17 mouse cellular contexts compared by ENCODE assay signal in the genomic region with DNA sequence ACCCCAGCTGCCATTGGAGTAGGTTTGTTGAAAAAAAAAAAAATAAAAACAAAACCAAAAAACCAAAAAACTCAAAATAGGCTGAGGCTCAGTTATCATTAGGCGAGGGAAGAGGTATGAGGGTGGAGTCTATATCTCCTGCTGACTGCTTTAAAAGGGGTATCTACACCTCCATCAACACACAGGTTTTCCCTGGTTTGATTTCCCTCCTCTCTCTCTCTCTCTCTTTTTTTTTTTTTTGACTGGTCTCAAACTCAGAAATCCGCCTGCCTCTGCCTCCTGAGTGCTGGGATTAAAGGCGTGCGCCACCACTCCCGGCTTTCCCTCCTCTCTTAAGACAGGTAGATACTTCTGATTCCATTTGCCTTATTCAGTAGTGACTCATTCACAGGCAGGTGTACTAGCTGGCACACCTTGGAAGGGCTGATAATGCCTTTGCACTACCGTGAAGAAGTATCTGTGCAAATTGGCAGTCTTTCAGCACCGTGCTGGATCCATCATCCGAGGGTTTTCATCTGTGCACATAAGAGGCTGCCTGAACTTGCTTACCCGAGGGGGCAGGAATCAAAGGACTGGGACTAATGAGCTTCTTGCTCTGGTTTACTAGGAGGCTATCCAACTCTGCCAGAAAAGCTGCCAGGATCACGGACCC.
DNase-seq lines count a peak whose midpoint lies in the region; ATAC-seq and TF ChIP-seq lines count a peak whose summit lies in the region.
"Had no signal": no experiment of that assay in that cellular context is flagged by ENCODE, and none has a peak within 500 bp of the region (broad histone marks: within the 10 kb centered on the region; RNA-seq: fewer than 3 reads in every experiment).

No protein-coding gene starts in this region.

- peaks cover 23% of the 10 kb centered on the region for H3K36me3 ChIP-seq in hindbrain, embryonic 15.5 days
- peaks cover 40% of the 10 kb centered on the region for H3K36me3 ChIP-seq in hindbrain, embryonic 14.5 days (replicated peaks; ENCODE audit: control insufficient read depth, insufficient read depth)
- peaks cover 17% of the 10 kb centered on the region for H3K36me3 ChIP-seq in liver, postnatal 0 days (replicated peaks; ENCODE audit: insufficient read depth, low read length)
- H3K36me3 ChIP-seq in liver, embryonic 12.5 days: peaks cover 27% of the 10 kb centered on the region; the same call in 1 of the 2 replicates
- no peaks in the 10 kb centered on the region for H3K36me3 ChIP-seq in stomach, embryonic 16.5 days (ENCODE audit: control insufficient read depth, insufficient read depth, low read length)

- TF ChIP-seq EP300 in liver, postnatal 0 days (IDR thresholded peaks at IDR 0.05; ENCODE audit: low read depth): no peak

- H3K27ac ChIP-seq in hindbrain, embryonic 15.5 days (replicated peaks): 0 out of 2 replicates have a peak overlapping the region, but pooled peaks have one; percentile 11
- H3K27ac ChIP-seq in hindbrain, embryonic 14.5 days: no peak overlapping the region
- peak overlapping the region; percentile 64; the same call in 1 of the 2 replicates for H3K27ac ChIP-seq in liver, postnatal 0 days (ENCODE audit: low read depth)
- H3K27ac ChIP-seq in liver, embryonic 12.5 days: no peak overlapping the region
- H3K27ac ChIP-seq in stomach, embryonic 16.5 days (ENCODE audit: low read length): 0 out of 2 replicates have a peak overlapping the region, but pooled peaks have one; percentile 25
- H3K27ac ChIP-seq: forebrain, embryonic 15.5 days; limb, embryonic 10.5 days; liver, embryonic 14.5 days; neural tube, embryonic 12.5 days had no signal

- TF ChIP-seq CTCF in liver, postnatal 0 days (IDR thresholded peaks at IDR 0.05; ENCODE audit: low read depth): no peak

- no peak overlapping the region for H3K4me2 ChIP-seq in hindbrain, embryonic 15.5 days
- no peak overlapping the region for H3K4me2 ChIP-seq in hindbrain, embryonic 14.5 days (replicated peaks)
- H3K4me2 ChIP-seq in liver, postnatal 0 days (ENCODE audit: low read depth, low read length): no peak overlapping the region
- no peak overlapping the region for H3K4me2 ChIP-seq in liver, embryonic 12.5 days
- no peak overlapping the region for H3K4me2 ChIP-seq in stomach, embryonic 16.5 days (ENCODE audit: low read depth, low read length)
- H3K4me2 ChIP-seq: forebrain, embryonic 15.5 days; neural tube, embryonic 12.5 days had no signal

- DNase-seq in heart, adult 11 months: peak; percentile 92
- DNase-seq in heart, postnatal 25 days (ENCODE audit: low spot score): no peak
- DNase-seq in hindbrain, embryonic 14.5 days (ENCODE audit: low spot score): no peak
- DNase-seq in liver, postnatal 0 days: no peak
- DNase-seq in spleen, adult 12 weeks (ENCODE audit: low spot score): no peak
- DNase-seq: adrenal gland, adult 8-10 months; cerebellum, adult 18-20 months; cerebellum, postnatal 36 days; lung, postnatal 36 days; thymus, postnatal 36 days had no signal

- H3K9ac ChIP-seq in hindbrain, embryonic 15.5 days: no peak overlapping the region
- H3K9ac ChIP-seq in hindbrain, embryonic 14.5 days: no peak overlapping the region
- H3K9ac ChIP-seq in liver, postnatal 0 days (replicated peaks): no peak overlapping the region
- H3K9ac ChIP-seq in liver, embryonic 12.5 days: no peak overlapping the region
- no peak overlapping the region for H3K9ac ChIP-seq in stomach, embryonic 16.5 days (ENCODE audit: low read length)
- H3K9ac ChIP-seq: forebrain, embryonic 15.5 days; liver, embryonic 14.5 days; neural tube, embryonic 12.5 days had no signal

- H3K4me1 ChIP-seq in hindbrain, embryonic 15.5 days (replicated peaks): peaks cover 3% of the 10 kb centered on the region; the same call in 1 of the 2 replicates
- no peaks in the 10 kb centered on the region for H3K4me1 ChIP-seq in hindbrain, embryonic 14.5 days (replicated peaks; ENCODE audit: control insufficient read depth, insufficient read depth, low read length)
- peaks cover 20% of the 10 kb centered on the region for H3K4me1 ChIP-seq in liver, postnatal 0 days (ENCODE audit: insufficient read depth)
- peaks cover 52% of the 10 kb centered on the region for H3K4me1 ChIP-seq in liver, embryonic 12.5 days
- H3K4me1 ChIP-seq in stomach, embryonic 16.5 days (ENCODE audit: control insufficient read depth, insufficient read depth, low read length): peaks cover 6% of the 10 kb centered on the region
- H3K4me1 ChIP-seq: forebrain, embryonic 15.5 days; neural tube, embryonic 12.5 days had no signal

- no peak for ATAC-seq in hindbrain, embryonic 15.5 days (ENCODE audit: low FRiP score, low read depth)
- no peak for ATAC-seq in hindbrain, embryonic 14.5 days (ENCODE audit: low FRiP score)
- ATAC-seq in liver, postnatal 0 days: no peak
- no peak for ATAC-seq in liver, embryonic 12.5 days
- ATAC-seq in stomach, embryonic 16.5 days (ENCODE audit: insufficient read depth, low FRiP score): no peak
- ATAC-seq: forebrain, embryonic 15.5 days had no signal

- intact Hi-C loops in heart, postnatal 25 days (cut with DNase I): loop anchor here (2.0 to 5.0 kb wide), 2 partner anchors 14 to 129 kb away; no protein-coding TSS in a partner anchor

- H3K27me3 ChIP-seq in hindbrain, embryonic 15.5 days: no peaks in the 10 kb centered on the region
- H3K27me3 ChIP-seq in hindbrain, embryonic 14.5 days (ENCODE audit: control insufficient read depth, insufficient read depth, low read length): no peaks in the 10 kb centered on the region
- no peaks in the 10 kb centered on the region for H3K27me3 ChIP-seq in liver, postnatal 0 days (ENCODE audit: insufficient read depth, low read length)
- no peaks in the 10 kb centered on the region for H3K27me3 ChIP-seq in liver, embryonic 12.5 days (replicated peaks)
- no peaks in the 10 kb centered on the region for H3K27me3 ChIP-seq in stomach, embryonic 16.5 days (ENCODE audit: control insufficient read depth, insufficient read depth, low read length)
- H3K27me3 ChIP-seq: forebrain, embryonic 15.5 days; neural tube, embryonic 12.5 days had no signal

- WGBS in hindbrain, embryonic 15.5 days: 85% methylated on average over 10 of the region's 10 CpGs
- WGBS in hindbrain, embryonic 14.5 days: 89% methylated on average over 10 of the region's 10 CpGs
- WGBS in liver, postnatal 0 days (ENCODE audit: insufficient replicate concordance): 87% methylated on average over 10 of the region's 10 CpGs
- 81% methylated on average over 10 of the region's 10 CpGs for WGBS in liver, embryonic 12.5 days (ENCODE audit: insufficient replicate concordance)
- 81% methylated on average over 10 of the region's 10 CpGs for WGBS in stomach, embryonic 16.5 days

- H3K4me3 ChIP-seq in hindbrain, embryonic 15.5 days: no peak overlapping the region
- H3K4me3 ChIP-seq in hindbrain, embryonic 14.5 days (replicated peaks; ENCODE audit: low read length): no peak overlapping the region
- H3K4me3 ChIP-seq in liver, postnatal 0 days (ENCODE audit: low read depth, low read length): no peak overlapping the region
- H3K4me3 ChIP-seq in liver, embryonic 12.5 days: no peak overlapping the region
- no peak overlapping the region for H3K4me3 ChIP-seq in stomach, embryonic 16.5 days (replicated peaks; ENCODE audit: low read length)
- H3K4me3 ChIP-seq: forebrain, embryonic 15.5 days; limb, embryonic 10.5 days; neural tube, embryonic 12.5 days had no signal

- H3K9me3 ChIP-seq in hindbrain, embryonic 15.5 days: no peaks in the 10 kb centered on the region
- H3K9me3 ChIP-seq in hindbrain, embryonic 14.5 days (ENCODE audit: control insufficient read depth, low read length): no peaks in the 10 kb centered on the region
- H3K9me3 ChIP-seq in liver, postnatal 0 days (ENCODE audit: low read length): no peaks in the 10 kb centered on the region
- H3K9me3 ChIP-seq in liver, embryonic 12.5 days (replicated peaks): no peaks in the 10 kb centered on the region
- H3K9me3 ChIP-seq in stomach, embryonic 16.5 days (replicated peaks; ENCODE audit: control insufficient read depth, low read length): no peaks in the 10 kb centered on the region
- H3K9me3 ChIP-seq: forebrain, embryonic 15.5 days; limb, embryonic 10.5 days; neural tube, embryonic 12.5 days had no signal

Comparison
In these comparisons a context has a peak if more than half of its experiments do, and no peak if none do; other contexts are left out.
1. H3K27ac ChIP-seq: peak in hindbrain, embryonic 15.5 days (single experiment), liver, postnatal 0 days (single experiment) and stomach, embryonic 16.5 days (single experiment); none in hindbrain, embryonic 14.5 days (single experiment) and liver, embryonic 12.5 days (single experiment).